Mouse (Mus musculus) midbrain, postnatal 0 days (tissue): ENCODE measurements at regions not wholly inside any gene's neighbourhood (a gene's known extent, or its start where the extent isn't known, plus 50 kb on each side); places are given as distances from the start of the nearest gene placed in this dataset.

Experiments
- ATAC-seq: fragments of 200-750 bp; cut with Nextera tagmentation; 2 replicates; pipeline ENCODE4 v1.8.0; 2017; ENCODE audit warnings: moderate number of reproducible peaks, mild to moderate bottlenecking, moderate TSS enrichment, moderate library complexity; ENCODE audit not compliant: low FRiP score
- DNase-seq: peaks from one replicate; pipeline ENCODE4 v3.0.0-alpha.2; 2015; ENCODE audit warnings: low spot score
- H3K27ac ChIP-seq: fragments of 300-500 bp; sonication (generic); 2 replicates; pipeline ENCODE4 v1.5.1; 2014; ENCODE audit warnings: low read depth, mild to moderate bottlenecking, low read length, mixed read lengths
- H3K27me3 ChIP-seq: fragments of 300-500 bp; sonication (generic); 2 replicates; pipeline ENCODE4 v1.6.1; 2014; ENCODE audit warnings: low read length, control low read depth, mixed read lengths; ENCODE audit not compliant: insufficient read depth
- H3K36me3 ChIP-seq: fragments of 300-500 bp; sonication (generic); 2 replicates; pipeline ENCODE4 v1.6.1; 2014; ENCODE audit warnings: low read length, control low read depth, mixed read lengths; ENCODE audit not compliant: insufficient read depth
- H3K4me1 ChIP-seq: fragments of 300-500 bp; sonication (generic); 2 replicates; pipeline ENCODE4 v1.6.1; 2014; ENCODE audit warnings: mild to moderate bottlenecking, control low read depth, antibody characterized with exemption, low read length, mixed read lengths; ENCODE audit not compliant: insufficient read depth
- H3K4me2 ChIP-seq: fragments of 300-500 bp; sonication (generic); 2 replicates; pipeline ENCODE4 v1.6.1; 2014; ENCODE audit warnings: low read depth, mild to moderate bottlenecking, low read length, mixed read lengths; ENCODE audit not compliant: poor library complexity, severe bottlenecking
- H3K4me3 ChIP-seq: fragments of 300-500 bp; sonication (generic); 2 replicates; pipeline ENCODE4 v1.5.1; 2014; ENCODE audit warnings: low read depth, mild to moderate bottlenecking, low read length, moderate library complexity
- H3K9ac ChIP-seq: fragments of 300-500 bp; sonication (generic); replicated peaks from 2 replicates; pipeline ENCODE4 v1.6.1; 2014; ENCODE audit warnings: mild to moderate bottlenecking, low read length, moderate library complexity, mixed read lengths; ENCODE audit not compliant: poor library complexity, severe bottlenecking
- H3K9me3 ChIP-seq: fragments of 300-500 bp; sonication (generic); 2 replicates; pipeline ENCODE4 v1.6.1; 2016; ENCODE audit warnings: low read length, control low read depth
- CTCF ChIP-seq: IDR thresholded peaks from 2 replicates; pipeline ENCODE4 v1.5.1; 2016; ENCODE audit warnings: antibody characterized with exemption, mild to moderate bottlenecking
- WGBS: fragments of 180-500 bp; shearing (Covaris S2); extraction: QIAGEN DNeasy Blood & Tissue Kit; methylation state at CpG from one replicate; pipeline ENCODE4 v1.1.7; 2014; 5-methylcytosine and 5-hydroxymethylcytosine counted together

DNA sequence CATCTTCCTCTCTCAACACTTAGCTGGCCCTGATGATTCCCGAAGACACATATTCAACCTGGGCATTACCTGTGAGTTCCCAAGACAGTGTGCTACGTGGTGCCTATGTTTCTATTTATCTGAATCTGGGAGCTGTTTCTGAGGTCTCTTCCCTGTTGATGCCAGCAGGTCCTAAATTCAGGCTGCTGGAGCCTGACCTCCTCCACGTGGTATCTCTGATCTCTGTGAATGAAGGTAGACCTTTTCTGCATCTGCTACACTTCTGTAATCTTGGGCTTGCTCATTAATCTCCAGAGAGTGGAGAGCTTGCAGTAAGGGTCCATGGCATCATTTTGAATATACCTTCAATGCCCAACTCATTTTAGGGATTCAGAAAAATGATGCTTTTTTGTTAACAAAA is 215.8 kb downstream of the Pten start:
- DNase-seq, result no peak
- Histone ChIP-seq H3K9me3 (no peaks in the 10 kb centered on the region), H3K27me3 (no peaks in the 10 kb centered on the region), H3K4me1 (no peaks in the 10 kb centered on the region), H3K36me3 (no peaks in the 10 kb centered on the region), H3K4me3 (no peak overlapping the region), H3K4me2 (no peak overlapping the region), H3K9ac (no peak overlapping the region), H3K27ac (no peak overlapping the region)
- ATAC-seq, result no peak
- TF ChIP-seq CTCF, result no peak
- 82% methylated on average over 3 of the region's 3 CpGs for WGBS

- Histone ChIP-seq H3K27ac (no peak overlapping the region), H3K36me3 (no peaks in the 10 kb centered on the region), H3K9ac (no peak overlapping the region), H3K4me2 (no peak overlapping the region), H3K4me3 (no peak overlapping the region), H3K27me3 (no peaks in the 10 kb centered on the region), H3K9me3 (no peaks in the 10 kb centered on the region), H3K4me1 (no peaks in the 10 kb centered on the region)
- no peak for ATAC-seq
- 94% methylated on average over 4 of the region's 4 CpGs for WGBS
- no peak for TF ChIP-seq CTCF
- DNase-seq, result peak; percentile 18
Observed at GRCm38 (mm10) chr19:32974778-32975240, 217.5 kb downstream of the Pten start.

- H3K36me3 ChIP-seq, result no peaks in the 10 kb centered on the region
- H3K4me1 ChIP-seq, result no peaks in the 10 kb centered on the region
- ATAC-seq (no peak), DNase-seq (no peak)
- no peak for TF ChIP-seq CTCF
- H3K27ac ChIP-seq, result no peak overlapping the region
- H3K4me3 ChIP-seq, result no peak overlapping the region
- no peaks in the 10 kb centered on the region for H3K27me3 ChIP-seq
- H3K9me3 ChIP-seq, result no peaks in the 10 kb centered on the region
- 82% methylated on average over 5 of the region's 5 CpGs for WGBS
- no peak overlapping the region for H3K4me2 ChIP-seq
- no peak overlapping the region for H3K9ac ChIP-seq
Observed at GRCm38 (mm10) chr19:32975303-32975702, 218.0 kb downstream of the Pten start.

DNA sequence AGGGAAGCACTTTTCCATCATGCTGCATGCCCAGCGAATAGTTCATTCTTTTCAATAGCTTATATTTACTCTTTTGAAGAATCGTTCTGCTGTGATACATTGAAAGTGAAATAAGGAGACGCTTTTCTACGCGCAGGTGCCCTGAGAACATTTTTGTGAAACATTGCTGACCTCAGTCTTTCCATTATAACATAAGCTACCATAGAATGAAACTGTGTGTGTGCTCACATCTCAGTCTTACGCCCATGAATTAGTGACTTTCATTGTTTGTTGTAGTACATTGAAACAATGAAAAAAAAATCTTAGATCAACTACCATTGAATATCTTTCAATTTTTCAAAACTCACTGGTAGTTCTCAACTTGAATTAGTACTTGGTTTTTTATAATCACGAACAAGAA is 219.2 kb downstream of the Pten start:
- WGBS, result 90% methylated on average over 7 of the region's 7 CpGs
- H3K4me3 ChIP-seq, result no peak overlapping the region
- no peak overlapping the region for H3K9ac ChIP-seq
- H3K27me3 ChIP-seq, result no peaks in the 10 kb centered on the region
- DNase-seq, result no peak
- no peak overlapping the region for H3K27ac ChIP-seq
- H3K4me1 ChIP-seq, result no peaks in the 10 kb centered on the region
- H3K9me3 ChIP-seq, result no peaks in the 10 kb centered on the region
- no peaks in the 10 kb centered on the region for H3K36me3 ChIP-seq
- no peak overlapping the region for H3K4me2 ChIP-seq
- ATAC-seq, result no peak
- TF ChIP-seq CTCF, result no peak

- ATAC-seq, result no peak
- Histone ChIP-seq H3K27ac (no peak overlapping the region), H3K4me3 (no peak overlapping the region), H3K4me2 (no peak overlapping the region), H3K4me1 (no peaks in the 10 kb centered on the region), H3K27me3 (no peaks in the 10 kb centered on the region), H3K36me3 (no peaks in the 10 kb centered on the region), H3K9me3 (no peaks in the 10 kb centered on the region), H3K9ac (no peak overlapping the region)
- TF ChIP-seq CTCF, result no peak
- DNase-seq, result no peak
- 92% methylated on average over 7 of the region's 7 CpGs for WGBS
Observed at GRCm38 (mm10) chr19:32978037-32978745, 220.9 kb downstream of the Pten start.

DNA sequence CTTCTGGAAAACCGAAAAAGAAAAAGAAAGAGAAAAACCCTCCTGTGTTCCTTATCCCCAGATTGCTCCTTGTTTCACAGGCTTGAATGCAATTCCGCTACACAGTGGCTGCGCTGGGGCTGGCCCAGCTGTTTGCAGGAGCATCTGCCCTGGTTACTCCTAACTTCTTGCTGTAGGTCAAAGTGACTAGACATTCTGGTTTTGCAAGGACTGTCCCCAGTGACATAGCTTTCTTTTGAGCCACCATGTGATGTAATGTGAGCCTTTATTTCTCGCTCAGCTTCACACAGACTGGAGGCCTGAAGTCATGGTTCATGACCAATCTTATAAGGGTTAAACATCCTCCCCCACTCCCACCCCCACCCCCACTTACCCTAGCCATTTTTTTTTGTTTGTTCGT is 222.8 kb downstream of the Pten start:
- Histone ChIP-seq H3K4me1 (no peaks in the 10 kb centered on the region), H3K9ac (no peak overlapping the region), H3K27ac (no peak overlapping the region), H3K4me3 (no peak overlapping the region), H3K36me3 (no peaks in the 10 kb centered on the region), H3K27me3 (no peaks in the 10 kb centered on the region), H3K9me3 (no peaks in the 10 kb centered on the region), H3K4me2 (no peak overlapping the region)
- ATAC-seq, result no peak
- no peak for DNase-seq
- no peak for TF ChIP-seq CTCF
- 86% methylated on average over 5 of the region's 5 CpGs for WGBS
